Mouse (Mus musculus) cerebellum, adult 18-20 months (tissue): ENCODE data around the gene Apba2.
A peak's percentile ranks its signal among the peaks of the same experiment; 100 is the strongest.

Source experiments
- DNase-seq, 2 experiments: peaks; one replicate each; pipeline ENCODE4 v3.0.0; 2021

The Apba2 gene

GRCm38 (mm10) chr7:64531297-64531696 lies 29.8 kb downstream of the Apba2 start:
- DNase-seq = no peak

GRCm38 (mm10) chr7:64533374-64533773 lies 31.9 kb downstream of the Apba2 start:
- no peak for DNase-seq

GRCm38 (mm10) chr7:64535269-64535668 lies 33.8 kb downstream of the Apba2 start:
- DNase-seq = peak; percentile 47 to 59

- peak in 1 of 2 experiments; percentile 22 for DNase-seq
These were observed 38.1 kb downstream of the Apba2 start for GRCm38 (mm10) chr7:64539450-64540148.

GRCm38 (mm10) chr7:64546801-64547200 lies 45.3 kb downstream of the Apba2 start:
- peak; percentile 59 for DNase-seq

GRCm38 (mm10) chr7:64550856-64551255 lies 49.4 kb downstream of the Apba2 start:
- peak in 1 of 2 experiments; percentile 43 for DNase-seq

GRCm38 (mm10) chr7:64552523-64553190 lies 51.2 kb downstream of the Apba2 start:
- no peak for DNase-seq

GRCm38 (mm10) chr7:64561711-64562498 lies 60.4 kb downstream of the Apba2 start:
- DNase-seq = peak; percentile 35 to 58

- peak in 1 of 2 experiments; percentile 51 for DNase-seq
These were observed 63.5 kb downstream of the Apba2 start for GRCm38 (mm10) chr7:64564891-64565571.

GRCm38 (mm10) chr7:64566371-64567243 lies 65.1 kb downstream of the Apba2 start:
- DNase-seq = peak; percentile 52 to 61

- DNase-seq = peak; percentile 66 to 75
These were observed 67.2 kb downstream of the Apba2 start for GRCm38 (mm10) chr7:64568722-64569121.

- DNase-seq = no peak
These were observed 68.2 kb downstream of the Apba2 start for GRCm38 (mm10) chr7:64569676-64570075.

GRCm38 (mm10) chr7:64570914-64571313 lies 69.4 kb downstream of the Apba2 start:
- DNase-seq = no peak

GRCm38 (mm10) chr7:64574144-64574543 lies 72.6 kb downstream of the Apba2 start:
- DNase-seq = no peak

GRCm38 (mm10) chr7:64576519-64576951 lies 75.0 kb downstream of the Apba2 start:
- no peak for DNase-seq

- peak; percentile 50 to 62 for DNase-seq
These were observed 76.7 kb downstream of the Apba2 start for GRCm38 (mm10) chr7:64578176-64578575.

- no peak for DNase-seq
These were observed 78.4 kb downstream of the Apba2 start for GRCm38 (mm10) chr7:64579887-64580286.

GRCm38 (mm10) chr7:64580293-64580692 lies 78.8 kb downstream of the Apba2 start:
- no peak for DNase-seq

GRCm38 (mm10) chr7:64582358-64582757 lies 80.9 kb downstream of the Apba2 start:
- no peak for DNase-seq

GRCm38 (mm10) chr7:64583670-64584121 lies 82.2 kb downstream of the Apba2 start:
- DNase-seq = no peak

- no peak for DNase-seq
These were observed 84.6 kb downstream of the Apba2 start for GRCm38 (mm10) chr7:64586133-64586532.

- DNase-seq = peak in 1 of 2 experiments; percentile 19
These were observed 85.1 kb downstream of the Apba2 start for GRCm38 (mm10) chr7:64586571-64586970.
